Mouse (Mus musculus) mesoderm, embryonic 11.5 days (tissue): ENCODE measurements around the gene Cep112.

Source experiments
- DNase-seq: peaks from one replicate; pipeline ENCODE4 v3.0.0-alpha.2; 2012; ENCODE audit warnings: low read depth, low spot score

The Cep112 gene

DNA sequence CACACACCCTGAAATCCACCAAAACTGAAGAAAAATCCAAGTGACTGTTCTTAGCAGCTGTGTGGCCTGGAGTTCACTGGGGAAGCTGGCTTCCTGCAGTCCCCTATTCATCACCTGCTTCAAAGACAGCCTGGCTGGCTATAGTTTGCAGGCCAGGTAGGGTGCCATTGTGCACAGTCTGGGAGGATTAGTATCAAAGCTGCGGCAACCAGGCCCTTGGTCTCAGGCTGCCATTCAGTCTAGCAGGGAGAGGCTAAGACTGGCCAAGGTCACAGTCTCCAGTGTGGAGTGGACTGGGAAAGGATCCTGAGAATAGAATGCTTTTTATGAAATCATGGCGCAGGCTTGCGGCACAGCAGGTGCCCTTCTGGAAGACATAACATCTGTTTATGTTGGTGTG, 180.3 kb downstream of the Cep112 start:
- DNase-seq: peak; percentile 61

DNA sequence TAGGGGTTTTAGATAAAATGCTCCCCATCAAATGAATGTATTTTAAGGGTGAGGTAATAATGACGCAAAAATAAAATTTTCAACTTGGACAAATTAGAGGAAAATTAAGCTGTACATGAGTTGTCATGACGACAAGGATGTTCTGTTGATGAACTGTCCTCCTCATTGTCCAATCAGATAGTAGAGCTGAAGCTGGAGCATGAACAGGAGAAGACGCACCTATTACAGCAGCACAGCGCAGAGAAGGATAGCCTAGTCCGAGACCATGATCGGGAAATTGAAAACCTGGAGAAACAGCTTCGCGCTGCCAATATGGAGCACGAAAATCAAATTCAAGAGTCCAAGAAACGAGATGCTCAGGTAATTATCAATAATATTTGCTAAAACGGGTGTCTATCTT, 181.0 kb downstream of the Cep112 start:
- no peak for DNase-seq

DNA sequence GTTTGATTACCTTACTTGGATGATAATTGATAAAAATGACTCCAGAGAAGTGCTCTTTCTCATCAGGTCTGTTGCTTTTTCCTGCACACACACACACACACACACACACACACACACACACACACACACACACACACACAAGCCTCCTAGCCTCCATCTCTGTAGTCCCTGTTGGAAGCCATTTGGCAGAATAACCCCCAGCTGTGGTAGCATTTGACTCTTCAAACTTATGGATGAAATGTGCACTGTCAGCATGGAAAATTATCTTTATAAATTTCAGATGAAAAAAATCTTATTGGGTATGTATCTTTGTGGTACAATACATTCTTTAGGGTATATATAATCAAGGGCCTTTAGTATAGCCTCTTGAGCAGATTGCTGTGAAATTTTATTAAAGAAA, 181.8 kb downstream of the Cep112 start:
- no peak for DNase-seq

DNA sequence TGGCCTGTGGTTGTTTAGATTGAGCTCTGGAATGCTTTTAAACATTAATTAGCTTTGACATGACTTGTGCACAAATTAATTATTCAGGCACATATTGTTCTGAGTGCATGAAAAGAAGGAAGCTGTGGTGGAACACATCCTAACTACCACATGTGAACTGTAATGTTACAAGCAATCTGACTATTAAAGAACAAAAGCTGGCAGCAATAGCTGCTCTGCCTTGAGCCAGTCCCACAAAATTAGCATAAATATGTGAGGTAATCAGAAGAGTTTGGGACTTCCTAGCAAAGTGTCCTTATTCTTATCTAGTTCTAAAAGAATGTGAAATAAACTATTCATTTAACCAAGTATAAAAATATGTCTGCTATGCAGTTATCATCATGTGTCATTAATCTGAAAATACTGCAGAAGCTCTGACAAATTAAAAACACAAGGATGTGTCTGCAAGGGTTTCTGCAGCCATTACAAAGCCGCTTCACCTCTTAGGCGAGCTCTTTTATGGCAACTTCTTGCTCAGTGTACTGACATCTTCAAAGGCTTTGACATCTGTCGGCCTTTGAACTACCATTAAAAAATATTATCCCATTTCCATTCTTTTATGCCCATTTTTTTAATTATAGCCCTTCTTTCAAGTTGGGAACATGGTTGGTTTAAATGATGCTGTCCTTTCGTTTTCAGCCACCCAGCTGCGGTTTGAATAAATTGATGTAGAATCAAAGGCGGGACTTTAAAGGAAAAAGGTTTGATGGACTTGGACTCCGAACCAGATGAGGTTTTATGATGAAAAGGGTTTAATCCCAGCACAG, 195.8 kb downstream of the Cep112 start:
- DNase-seq: no peak

DNA sequence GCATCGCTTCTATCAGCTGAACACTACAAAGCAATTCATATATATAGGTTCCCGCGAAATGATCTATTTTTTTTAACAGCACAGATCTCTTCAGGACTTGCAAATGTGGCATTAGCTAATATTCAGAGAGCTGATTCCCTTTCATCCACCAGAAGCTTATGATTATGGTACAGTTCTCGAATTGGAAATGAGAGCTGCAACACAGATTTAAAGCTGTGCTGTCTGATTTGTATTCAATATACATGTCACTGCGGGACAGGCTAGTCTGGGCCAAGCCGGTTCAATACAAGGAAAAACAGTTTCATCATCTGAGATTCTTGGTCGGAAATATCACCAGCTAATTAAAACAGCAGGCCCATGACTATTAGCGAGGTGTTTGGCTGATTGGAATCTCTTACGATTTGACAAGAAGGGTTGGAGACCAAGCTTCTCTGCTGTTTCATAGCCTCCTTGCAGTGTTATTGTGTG, 196.5 kb downstream of the Cep112 start:
- no peak for DNase-seq

DNA sequence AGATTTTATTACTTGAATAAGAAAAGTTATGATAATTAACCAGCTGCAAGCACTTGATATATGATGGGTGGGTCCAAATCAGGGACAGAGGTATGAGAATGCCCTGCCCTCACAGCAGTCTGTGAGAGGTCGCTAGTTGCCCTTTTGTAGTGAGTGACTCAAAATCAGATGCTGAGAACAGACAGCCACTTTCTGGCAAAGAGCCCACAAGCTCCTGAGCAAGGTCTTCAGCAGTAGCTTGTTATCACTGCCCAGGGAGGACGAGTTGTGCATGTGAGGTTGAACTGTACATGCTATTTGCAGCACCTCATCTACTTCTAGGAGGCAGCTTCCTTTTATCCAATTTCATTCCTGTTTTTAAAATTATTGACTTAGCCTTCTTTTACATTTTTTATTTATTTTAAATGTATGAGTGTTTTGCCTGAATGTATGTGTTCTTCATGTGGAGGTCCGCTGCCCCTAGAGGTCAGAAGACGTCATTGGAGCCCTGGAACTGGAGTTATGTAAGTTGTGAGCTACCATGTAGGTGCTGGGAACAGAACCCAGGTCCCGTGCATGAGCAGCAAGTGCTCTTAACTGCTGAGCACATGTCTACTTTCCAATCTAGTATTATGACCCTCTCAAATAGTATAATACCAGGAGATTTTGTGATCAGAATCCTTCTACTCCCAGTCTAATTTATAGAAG, 200.7 kb downstream of the Cep112 start:
- no peak for DNase-seq

DNA sequence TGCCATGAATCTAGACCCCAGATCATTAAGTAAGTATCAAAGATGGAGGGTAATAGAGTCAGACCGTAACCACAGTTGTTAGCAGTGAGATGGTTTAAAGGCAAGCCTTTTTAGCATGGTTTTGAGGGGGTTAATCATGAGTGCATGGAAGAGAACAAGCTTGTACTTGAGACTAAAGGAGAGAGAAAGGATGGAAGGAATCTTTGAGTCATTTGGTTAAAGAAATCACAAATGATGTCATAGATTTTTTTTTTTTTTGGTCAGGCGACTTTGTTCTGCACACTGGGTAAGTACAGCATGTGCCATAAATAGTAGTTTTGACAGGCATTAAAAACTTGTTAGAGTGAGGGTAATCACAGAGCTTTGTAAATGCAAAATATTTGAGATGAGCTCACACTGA, 212.8 kb downstream of the Cep112 start:
- no peak for DNase-seq

DNA sequence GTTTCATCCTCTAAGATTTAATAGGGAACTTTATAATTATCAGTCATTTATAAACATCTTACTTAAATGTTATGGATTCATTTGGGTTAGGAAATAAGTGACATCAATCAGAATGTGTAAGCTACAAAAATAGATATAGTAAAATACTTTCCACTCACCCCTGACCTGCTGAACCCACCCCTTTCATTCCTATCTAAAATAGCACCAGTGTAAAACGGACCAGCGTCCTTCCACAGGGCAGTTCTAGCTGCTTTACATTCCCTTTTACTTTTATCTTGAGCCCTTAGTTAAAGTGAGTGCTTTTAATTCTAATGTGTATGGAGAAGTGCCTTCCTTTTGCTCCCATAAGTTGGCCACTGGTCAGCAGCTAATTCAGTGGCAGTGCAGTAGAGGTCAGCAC, 230.6 kb downstream of the Cep112 start:
- DNase-seq: no peak

DNA sequence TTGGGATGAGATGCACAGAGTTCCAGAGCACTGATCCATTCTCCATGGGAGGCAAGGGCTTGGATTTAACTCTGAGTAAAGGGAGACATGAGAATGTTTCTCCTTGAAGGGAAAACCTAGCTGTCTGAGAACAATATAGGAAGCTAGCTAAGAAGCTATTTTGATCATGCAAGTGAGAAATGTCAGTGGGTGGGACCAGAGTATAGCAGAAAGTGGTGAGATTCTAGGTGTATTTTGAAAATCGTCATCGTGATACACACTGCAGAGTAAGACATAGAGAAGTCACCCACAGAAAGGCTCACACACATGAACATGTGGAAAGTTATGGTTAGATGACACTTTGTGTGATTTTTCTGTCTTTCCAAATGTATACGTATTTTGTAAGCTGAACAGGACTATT, 257.0 kb downstream of the Cep112 start:
- no peak for DNase-seq

DNA sequence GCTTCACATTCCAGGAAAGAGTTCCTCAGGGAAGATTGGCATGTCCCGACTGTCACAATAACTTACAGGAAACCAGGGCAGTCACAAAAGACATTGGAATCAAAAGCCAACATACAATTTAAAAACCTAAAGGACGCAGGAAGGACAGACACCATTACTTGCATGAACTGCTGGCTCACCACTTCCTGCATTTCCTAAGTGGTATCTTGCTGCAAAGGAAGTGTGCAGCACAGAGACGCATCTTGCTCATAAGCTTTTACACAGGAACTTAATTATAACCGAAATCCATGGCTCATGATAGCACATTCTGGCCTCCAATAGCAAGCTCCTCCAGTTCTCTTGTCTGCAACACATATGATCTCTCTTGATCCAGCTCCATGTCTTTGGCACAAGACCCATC, 271.6 kb downstream of the Cep112 start:
- DNase-seq: no peak

DNA sequence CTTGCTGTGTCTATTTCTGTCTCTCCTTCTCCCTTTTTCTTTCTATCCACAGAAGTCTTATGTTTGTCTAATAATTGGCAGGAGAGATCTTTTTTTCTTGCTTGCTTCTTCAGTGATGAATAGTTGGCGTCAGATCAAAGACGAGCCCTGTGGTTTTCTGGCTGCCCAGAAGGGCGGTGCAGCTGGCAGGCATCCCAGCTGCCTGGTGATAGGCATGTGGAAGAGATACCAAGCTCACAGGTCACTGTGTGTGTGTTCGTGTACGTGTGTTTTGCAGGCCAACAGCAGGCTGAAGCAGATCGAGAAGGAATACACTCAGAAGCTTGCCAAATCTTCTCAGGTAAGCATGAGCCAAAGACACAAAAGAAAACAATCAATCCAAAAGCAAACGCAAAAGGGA, 327.3 kb downstream of the Cep112 start:
- DNase-seq: peak; percentile 51

DNA sequence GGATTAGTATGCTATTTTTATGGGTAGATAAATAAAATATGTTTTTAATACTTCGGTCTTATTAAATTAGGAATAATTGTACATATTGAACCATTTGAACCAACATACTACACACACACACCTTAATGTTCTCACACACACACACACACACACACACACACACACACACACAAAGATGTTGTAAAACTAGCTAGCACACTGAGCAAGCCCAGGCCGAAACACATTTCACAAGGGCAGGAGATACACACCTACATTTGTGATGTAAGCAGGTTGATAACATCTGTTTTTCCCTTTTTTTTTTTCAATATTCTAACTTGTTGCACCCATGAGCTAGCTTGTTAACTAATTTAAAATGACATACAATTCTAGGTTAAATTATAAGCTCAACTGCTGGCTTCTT, 327.8 kb downstream of the Cep112 start:
- no peak for DNase-seq

DNA sequence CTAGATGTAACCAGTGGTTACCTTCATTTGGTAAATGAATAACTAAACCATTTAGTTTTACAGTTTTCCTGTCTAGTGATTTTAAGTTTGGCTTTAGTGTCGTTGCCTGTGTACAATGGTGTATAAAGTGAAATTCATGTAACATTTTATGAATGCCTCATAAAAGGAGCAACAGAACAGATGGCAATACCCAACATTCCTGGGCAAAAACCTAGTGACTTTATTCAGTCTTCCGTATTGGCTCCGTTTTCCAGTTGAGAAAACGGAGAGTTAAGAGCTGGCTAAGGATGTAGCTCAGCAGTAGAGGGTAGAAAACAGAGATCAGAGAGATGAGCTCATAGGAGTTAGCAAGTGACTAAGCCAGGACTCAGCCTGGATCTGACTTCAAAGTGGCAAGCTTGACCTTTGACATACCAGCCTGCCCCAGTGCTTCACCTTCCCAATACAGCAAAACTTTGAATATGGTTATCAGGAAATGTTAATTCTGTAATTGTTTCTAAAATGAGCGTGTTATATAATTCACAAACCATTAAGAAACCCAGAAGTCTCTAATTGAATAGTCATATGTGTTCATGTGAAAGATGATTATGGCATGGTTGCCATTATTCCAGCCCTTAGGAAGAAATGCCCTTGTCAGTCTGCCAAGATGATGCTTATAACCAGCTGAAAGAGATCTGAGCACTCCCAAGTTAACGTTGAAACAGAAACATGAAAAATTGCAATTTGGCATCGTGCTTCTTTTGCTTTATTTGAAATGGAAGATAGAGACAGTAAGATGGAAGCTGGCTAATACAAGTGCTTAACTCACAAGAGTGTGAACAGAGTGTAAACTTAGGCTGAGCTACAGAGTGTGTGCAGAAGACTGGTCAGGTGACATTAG, 328.6 kb downstream of the Cep112 start:
- DNase-seq: no peak

DNA sequence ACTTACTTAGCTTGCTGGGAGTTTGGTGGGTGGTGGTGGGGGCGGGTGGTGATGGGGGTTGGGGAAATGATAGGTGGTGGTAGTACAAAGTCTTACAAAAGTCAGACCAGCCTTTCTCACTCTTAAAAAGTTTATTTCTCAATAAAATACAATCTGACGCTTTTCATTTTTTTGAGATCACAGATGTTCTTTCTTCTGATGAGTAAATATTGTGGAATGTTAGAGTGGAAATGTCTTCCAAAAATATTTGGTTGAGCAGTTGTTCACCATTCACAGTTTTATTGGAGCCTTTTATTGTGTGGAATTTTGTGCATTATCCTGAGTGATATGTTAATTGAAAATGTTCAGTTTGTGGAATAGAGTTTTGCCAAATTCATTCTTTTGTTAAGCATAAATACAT, 332.2 kb downstream of the Cep112 start:
- DNase-seq: no peak

DNA sequence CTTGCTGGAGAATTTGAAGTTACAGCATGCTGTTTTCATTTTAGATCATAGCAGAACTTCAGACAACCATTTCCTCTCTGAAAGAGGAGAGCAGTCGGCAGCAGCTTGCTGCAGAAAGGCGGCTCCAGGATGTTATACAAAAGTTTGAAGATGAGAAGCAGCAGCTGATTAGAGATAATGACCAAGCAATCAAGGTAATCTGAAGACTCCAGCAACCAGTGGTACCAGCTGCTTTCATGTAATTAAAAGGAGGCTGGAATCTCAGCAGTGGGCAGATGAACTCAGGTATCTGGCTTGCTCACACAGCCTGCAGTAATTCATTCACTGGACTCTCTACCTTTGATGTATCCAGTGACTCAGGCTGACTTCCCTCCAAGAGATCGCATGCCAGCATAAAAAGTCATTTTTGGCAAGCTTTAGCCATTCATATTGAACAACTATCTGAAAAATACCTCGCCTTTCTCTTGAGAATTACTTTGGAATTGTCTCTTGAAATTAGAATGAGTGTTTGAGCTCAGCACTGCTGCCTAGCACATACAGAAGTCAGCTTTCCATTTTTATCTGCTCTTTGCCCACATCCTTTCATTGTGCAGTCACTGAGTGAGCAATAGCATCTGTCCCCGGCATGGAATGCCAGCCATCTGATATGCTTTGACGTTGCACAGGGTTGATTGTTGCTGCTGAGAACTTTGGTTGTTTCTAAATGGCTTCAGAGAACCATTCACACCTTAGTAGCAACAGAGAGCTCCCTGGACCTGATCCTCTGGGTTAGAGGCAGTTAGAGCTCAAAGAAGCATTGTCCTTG, 332.8 kb downstream of the Cep112 start:
- DNase-seq: no peak

DNA sequence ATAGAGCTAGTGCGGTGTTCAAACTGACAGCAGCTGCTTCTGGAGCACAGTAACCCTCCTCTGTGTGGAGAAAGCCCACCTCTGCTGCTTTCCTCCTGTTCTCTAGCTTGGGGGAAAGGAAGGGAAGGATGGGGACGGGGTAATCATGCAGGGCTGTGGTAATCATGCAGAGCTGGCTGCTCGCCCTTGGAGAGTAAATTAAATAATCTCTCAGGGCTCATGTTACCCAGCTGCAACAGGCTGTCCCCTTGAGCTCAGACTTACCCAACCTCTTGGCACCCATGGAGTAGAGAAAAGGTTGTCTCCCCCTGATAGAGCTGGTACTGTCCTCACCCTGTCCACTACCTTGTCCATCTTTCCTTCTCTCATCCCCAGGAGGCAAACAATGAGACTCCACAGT, 345.1 kb downstream of the Cep112 start:
- DNase-seq: no peak

DNA sequence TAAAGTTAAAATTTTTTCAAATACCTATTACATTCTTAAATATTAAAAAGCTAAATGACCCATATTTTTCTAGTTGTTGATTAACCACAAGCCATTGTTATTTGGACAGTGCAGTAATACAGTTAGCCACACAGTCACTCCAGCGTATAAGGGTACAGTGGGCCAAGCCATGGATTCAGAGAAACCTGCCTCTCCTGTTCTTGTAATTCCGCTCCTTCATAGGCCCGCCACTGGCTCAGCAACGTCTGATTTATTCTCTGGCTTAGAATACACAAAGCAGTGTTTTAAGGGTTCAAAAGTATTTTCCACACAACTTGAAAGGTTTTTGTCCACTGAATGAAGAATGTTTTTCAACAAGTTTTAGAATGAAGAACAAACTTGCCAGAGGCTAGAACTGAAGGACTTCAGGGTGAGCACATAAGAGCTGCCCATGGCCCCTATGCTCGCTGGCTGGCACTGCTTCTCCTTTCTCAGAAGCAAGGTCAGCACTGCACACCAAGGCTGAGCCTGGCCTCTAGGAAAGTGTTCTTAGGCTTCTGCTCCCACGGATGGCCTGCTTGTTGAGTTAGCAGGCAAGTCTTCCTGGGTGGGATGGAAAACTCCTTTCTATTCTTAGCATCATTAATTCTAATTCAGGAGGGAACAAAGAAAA, 349.2 kb downstream of the Cep112 start:
- no peak for DNase-seq

DNA sequence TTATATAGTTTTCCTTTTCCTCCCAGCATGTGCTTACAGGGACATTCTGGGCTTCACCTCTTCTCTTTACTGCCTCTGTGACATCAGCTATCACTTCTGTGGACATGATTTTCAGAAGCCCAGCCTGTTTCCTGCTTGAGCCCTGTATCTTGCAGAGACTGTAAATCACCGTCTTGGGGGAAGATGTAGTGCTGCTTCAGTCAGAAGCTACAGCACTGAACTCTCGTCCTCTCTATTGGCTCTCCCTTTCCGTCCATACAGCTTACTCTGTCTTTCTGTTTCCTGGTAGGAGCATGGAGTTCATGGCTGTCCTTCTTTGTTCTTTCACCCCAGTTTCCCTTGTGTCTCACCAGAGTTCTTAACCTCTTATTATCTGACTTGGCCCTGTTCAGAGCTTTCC, 352.2 kb downstream of the Cep112 start:
- DNase-seq: peak; percentile 33

DNA sequence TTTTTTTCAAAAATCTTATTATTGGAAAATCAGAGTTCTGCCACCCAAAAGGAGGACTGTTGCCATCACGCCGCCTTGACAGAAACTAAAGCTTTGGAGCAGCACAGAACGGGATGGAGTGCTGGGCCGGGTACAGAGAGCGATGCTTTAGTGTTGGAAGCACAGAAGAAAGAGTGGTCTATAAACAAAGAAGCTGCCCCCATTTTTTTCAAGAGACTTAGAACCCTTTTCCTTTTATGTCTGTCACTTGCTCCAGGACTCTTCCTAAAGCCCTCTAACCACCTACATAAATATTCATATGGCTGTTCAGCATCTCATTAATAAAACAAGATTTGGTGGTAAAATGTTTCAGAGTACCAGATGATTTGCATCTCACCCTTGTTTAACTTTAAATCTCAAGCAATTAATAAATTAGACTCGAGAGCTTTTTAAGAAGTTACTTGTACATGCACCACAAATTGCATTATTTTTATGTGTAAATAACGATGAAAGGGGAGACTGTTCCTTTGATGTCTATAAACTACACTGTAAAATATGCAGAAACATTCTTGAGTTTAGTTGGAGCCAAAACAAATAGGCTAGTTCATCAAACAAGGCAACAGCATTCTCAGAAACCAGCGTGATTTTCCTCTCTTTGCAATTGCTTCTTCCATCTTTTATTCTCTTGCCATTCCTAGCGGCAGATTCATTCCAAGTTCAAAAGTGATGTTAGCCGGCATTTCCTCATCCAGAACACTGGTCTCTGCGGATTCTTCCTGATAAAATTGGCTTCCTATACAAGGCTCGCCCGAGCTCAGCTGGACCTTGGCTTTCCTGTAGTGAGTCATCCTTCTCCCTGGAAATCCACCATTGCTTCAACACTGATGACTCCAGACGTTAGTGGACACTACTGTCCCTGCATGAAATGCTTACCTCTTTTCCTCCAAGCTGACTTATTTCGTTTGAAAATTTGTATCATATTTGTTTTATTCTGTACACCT, 355.6 kb downstream of the Cep112 start:
- DNase-seq: no peak

DNA sequence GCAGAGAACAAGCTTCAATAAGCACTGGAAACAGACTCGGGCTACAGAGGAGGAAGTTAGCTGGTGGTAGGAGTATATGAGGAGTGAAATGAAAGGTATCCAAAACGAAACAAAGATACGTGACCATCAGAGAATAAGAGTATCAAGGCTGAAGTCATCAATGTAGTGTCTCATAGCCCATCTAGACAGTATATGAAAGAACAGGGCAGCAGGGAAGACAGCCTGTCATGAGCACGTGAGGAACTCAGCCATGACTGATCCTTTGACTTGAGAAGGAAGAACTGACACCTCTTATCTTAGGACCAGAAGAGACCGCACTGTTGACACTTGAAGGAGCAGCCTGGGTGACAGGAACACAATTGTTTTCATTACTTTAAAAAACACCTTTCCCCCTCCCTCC, 373.4 kb downstream of the Cep112 start:
- DNase-seq: no peak
